Mouse (Mus musculus) liver, postnatal 0 days (tissue): ENCODE data around the gene Ptgdr.

Experiments
- CTCF ChIP-seq: sonication (generic); IDR thresholded peaks from 2 replicates; pipeline ENCODE4 v1.5.1; 2016; ENCODE audit warnings: antibody characterized with exemption, low read depth
- EP300 ChIP-seq: IDR thresholded peaks from 2 replicates; pipeline ENCODE4 v1.6.1; 2016; ENCODE audit warnings: antibody characterized with exemption, low read depth, mild to moderate bottlenecking

- TF ChIP-seq CTCF (no peak), EP300 (no peak)
Measured at GRCm38 (mm10) chr14:44863086-44863485, 3.9 kb upstream of the Ptgdr start.
